Mouse (Mus musculus): ENCODE measurements at regions not wholly inside any gene's neighbourhood (a gene's known extent, or its start where the extent isn't known, plus 50 kb on each side); places are given as distances from the start of the nearest gene placed in this dataset.

DNA sequence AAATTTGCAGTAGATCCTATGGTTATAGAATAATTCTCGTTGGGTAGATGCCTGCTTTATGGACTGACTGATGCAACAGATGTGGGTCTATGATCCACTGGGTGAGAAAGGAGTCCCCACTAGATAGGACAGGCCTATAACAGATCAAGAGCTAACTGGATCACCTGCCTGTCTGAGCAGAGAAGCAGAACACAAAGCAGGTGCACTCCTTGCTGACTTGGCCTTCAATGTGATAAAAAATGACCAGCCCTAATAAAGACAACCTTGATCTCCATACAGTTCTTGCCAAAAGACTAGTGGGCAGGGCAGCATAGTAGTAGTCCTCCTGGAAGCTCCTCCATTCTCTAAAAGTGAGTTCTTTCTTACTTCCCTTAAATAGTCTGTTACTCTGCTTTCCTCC, 109.6 kb upstream of the Abcb5 start:
- Histone ChIP-seq H3K4me1 (replicated peaks; ENCODE audit: control insufficient read depth, insufficient read depth, low read length) (0 out of 2 replicates have a peak, but pooled peaks cover 1% of the 10 kb centered on the region), H3K27ac (ENCODE audit: low read depth, low read length) (no peak overlapping the region), H3K4me2 (ENCODE audit: low read depth, low read length, severe bottlenecking) (no peak overlapping the region), H3K9ac (ENCODE audit: low read length) (no peak overlapping the region), H3K9me3 (ENCODE audit: control insufficient read depth, low read length) (no peaks in the 10 kb centered on the region), H3K27me3 (ENCODE audit: control insufficient read depth, insufficient read depth, low read length) (no peaks in the 10 kb centered on the region), H3K4me3 (ENCODE audit: low read depth, low read length) (no peak overlapping the region), H3K36me3 (ENCODE audit: control insufficient read depth, insufficient read depth, low read length) (no peaks in the 10 kb centered on the region)
- ATAC-seq (replicated peaks; ENCODE audit: low FRiP score): no peak
- DNase-seq (ENCODE audit: low spot score): no peak
- WGBS: 88% methylated on average over 1 of the region's 1 CpGs

DNA sequence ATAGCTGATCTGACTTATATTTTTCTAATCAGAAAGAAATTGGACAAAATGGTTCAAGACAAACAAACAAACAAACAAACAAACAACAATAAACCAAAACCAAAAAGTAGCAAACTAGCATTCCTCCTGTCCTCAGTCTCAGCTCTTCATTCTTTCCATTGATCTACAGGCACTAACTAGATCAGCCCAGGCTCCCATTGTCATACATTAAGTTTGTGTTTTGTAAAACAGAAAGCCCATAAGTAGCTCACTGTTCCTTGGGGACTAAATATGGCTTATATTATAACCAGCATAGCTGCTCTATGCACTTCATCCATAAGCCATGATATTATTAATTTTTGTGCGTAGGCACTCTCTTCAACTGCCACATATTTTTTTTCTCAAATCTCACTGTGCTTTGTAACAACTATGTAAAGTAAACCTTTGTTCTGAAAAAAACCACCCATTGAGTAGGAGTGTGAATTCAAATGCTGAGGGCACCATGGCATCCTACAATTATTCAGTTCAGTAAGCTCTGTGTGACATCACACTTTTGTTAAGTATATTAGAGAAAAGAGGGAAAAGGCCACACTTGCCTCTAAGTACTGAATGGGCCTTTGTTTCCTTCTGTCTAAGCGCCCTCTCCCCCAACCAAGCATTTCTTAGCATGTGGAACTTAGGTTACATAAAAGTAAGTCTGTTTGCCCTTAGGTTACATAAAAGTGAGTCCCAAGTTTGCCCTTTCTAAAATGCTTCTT, 108.7 kb upstream of the Abcb5 start:
- no peak overlapping the region for H3K27ac ChIP-seq (ENCODE audit: low read depth, low read length)
- no peak overlapping the region for H3K4me3 ChIP-seq (ENCODE audit: low read depth, low read length)
- H3K27me3 ChIP-seq (ENCODE audit: control insufficient read depth, insufficient read depth, low read length): no peaks in the 10 kb centered on the region
- H3K9ac ChIP-seq (ENCODE audit: low read length): no peak overlapping the region
- WGBS: 12% methylated on average over 2 of the region's 2 CpGs
- peak; percentile 88 for ATAC-seq (replicated peaks; ENCODE audit: low FRiP score)
- H3K36me3 ChIP-seq (ENCODE audit: control insufficient read depth, insufficient read depth, low read length): no peaks in the 10 kb centered on the region
- no peak overlapping the region for H3K4me2 ChIP-seq (ENCODE audit: low read depth, low read length, severe bottlenecking)
- H3K4me1 ChIP-seq (replicated peaks; ENCODE audit: control insufficient read depth, insufficient read depth, low read length): 0 out of 2 replicates have a peak, but pooled peaks cover 1% of the 10 kb centered on the region
- H3K9me3 ChIP-seq (ENCODE audit: control insufficient read depth, low read length): no peaks in the 10 kb centered on the region
- no peak for DNase-seq (ENCODE audit: low spot score)

DNA sequence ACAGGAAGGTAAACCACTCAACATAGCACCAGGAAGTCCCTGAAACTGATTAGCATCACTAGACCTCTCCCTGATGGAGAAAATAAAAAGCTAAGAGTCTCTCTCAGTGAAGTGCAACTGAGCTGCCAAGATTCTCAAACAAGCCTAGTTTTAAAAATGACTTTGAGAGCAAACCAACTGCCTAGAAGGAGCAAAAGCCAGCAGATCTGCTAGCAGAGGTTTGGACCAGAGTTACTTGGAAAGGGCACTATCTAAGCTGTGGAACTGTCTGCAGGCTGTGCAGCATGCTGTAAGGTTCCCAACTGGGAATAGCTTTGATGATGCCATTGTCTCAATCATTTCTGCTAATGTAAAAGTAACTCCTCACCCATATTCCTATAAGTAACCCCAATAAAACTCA, 107.9 kb upstream of the Abcb5 start:
- H3K9ac ChIP-seq (ENCODE audit: low read length): no peak overlapping the region
- no peaks in the 10 kb centered on the region for H3K36me3 ChIP-seq (ENCODE audit: control insufficient read depth, insufficient read depth, low read length)
- H3K4me2 ChIP-seq (ENCODE audit: low read depth, low read length, severe bottlenecking): no peak overlapping the region
- no peaks in the 10 kb centered on the region for H3K9me3 ChIP-seq (ENCODE audit: control insufficient read depth, low read length)
- H3K4me3 ChIP-seq (ENCODE audit: low read depth, low read length): no peak overlapping the region
- no peak overlapping the region for H3K27ac ChIP-seq (ENCODE audit: low read depth, low read length)
- no peak for ATAC-seq (replicated peaks; ENCODE audit: low FRiP score)
- no peaks in the 10 kb centered on the region for H3K27me3 ChIP-seq (ENCODE audit: control insufficient read depth, insufficient read depth, low read length)
- DNase-seq (ENCODE audit: low spot score): no peak
- 0 out of 2 replicates have a peak, but pooled peaks cover 1% of the 10 kb centered on the region for H3K4me1 ChIP-seq (replicated peaks; ENCODE audit: control insufficient read depth, insufficient read depth, low read length)

DNA sequence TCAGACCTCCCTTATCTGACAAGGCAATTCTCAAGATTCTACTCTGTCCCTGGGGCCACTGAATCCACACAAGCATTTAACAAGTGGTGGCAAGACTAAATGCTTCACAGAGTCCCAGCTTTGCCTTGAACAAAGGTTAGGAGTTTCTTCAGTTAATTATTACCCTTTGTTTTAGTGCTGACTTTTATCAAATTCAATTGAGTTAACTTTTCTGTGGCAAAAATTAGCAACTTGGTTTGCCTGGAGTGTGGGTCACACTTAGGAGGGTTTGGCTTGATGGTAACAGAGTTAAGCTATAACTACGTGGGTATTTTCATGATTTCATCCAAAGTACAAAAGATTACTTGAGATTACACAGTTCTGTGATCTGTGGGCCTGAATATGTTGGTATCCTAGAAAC, 104.7 kb upstream of the Abcb5 start:
- Histone ChIP-seq H3K27me3 (ENCODE audit: control insufficient read depth, insufficient read depth, low read length) (no peaks in the 10 kb centered on the region), H3K27ac (ENCODE audit: low read depth, low read length) (no peak overlapping the region), H3K9me3 (ENCODE audit: control insufficient read depth, low read length) (no peaks in the 10 kb centered on the region), H3K36me3 (ENCODE audit: control insufficient read depth, insufficient read depth, low read length) (no peaks in the 10 kb centered on the region), H3K4me1 (replicated peaks; ENCODE audit: control insufficient read depth, insufficient read depth, low read length) (0 out of 2 replicates have a peak, but pooled peaks cover 1% of the 10 kb centered on the region), H3K4me2 (ENCODE audit: low read depth, low read length, severe bottlenecking) (no peak overlapping the region), H3K4me3 (ENCODE audit: low read depth, low read length) (no peak overlapping the region), H3K9ac (ENCODE audit: low read length) (no peak overlapping the region)
- DNase-seq (ENCODE audit: low spot score) (no peak), ATAC-seq (replicated peaks; ENCODE audit: low FRiP score) (no peak)
- 73% methylated on average over 1 of the region's 1 CpGs for WGBS

DNA sequence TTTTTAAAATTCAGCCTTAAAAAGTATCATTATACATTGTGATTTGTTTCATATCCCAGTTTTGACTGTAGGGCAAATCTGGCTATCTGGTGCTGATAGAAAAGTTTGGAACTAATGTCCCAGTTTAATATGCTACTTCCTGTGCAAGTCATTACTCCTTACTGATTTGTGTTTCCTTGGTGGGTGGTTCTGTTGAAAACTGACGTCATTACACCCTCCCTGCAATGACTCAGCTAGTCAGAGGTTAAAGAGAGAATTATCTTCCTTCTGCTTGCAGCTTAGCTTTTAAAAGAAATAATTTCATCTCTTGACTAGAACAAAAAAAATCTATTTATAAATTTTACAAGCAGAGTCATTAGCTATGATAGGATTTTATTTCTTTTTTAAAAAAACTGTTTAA, 104.2 kb upstream of the Abcb5 start:
- DNase-seq (ENCODE audit: low spot score) (no peak), ATAC-seq (replicated peaks; ENCODE audit: low FRiP score) (no peak)
- H3K9me3 ChIP-seq (ENCODE audit: control insufficient read depth, low read length): no peaks in the 10 kb centered on the region
- H3K4me2 ChIP-seq (ENCODE audit: low read depth, low read length, severe bottlenecking): no peak overlapping the region
- 58% methylated on average over 1 of the region's 1 CpGs for WGBS
- H3K9ac ChIP-seq (ENCODE audit: low read length): no peak overlapping the region
- no peaks in the 10 kb centered on the region for H3K27me3 ChIP-seq (ENCODE audit: control insufficient read depth, insufficient read depth, low read length)
- no peaks in the 10 kb centered on the region for H3K36me3 ChIP-seq (ENCODE audit: control insufficient read depth, insufficient read depth, low read length)
- no peak overlapping the region for H3K4me3 ChIP-seq (ENCODE audit: low read depth, low read length)
- no peaks in the 10 kb centered on the region for H3K4me1 ChIP-seq (replicated peaks; ENCODE audit: control insufficient read depth, insufficient read depth, low read length)
- H3K27ac ChIP-seq (ENCODE audit: low read depth, low read length): no peak overlapping the region

DNA sequence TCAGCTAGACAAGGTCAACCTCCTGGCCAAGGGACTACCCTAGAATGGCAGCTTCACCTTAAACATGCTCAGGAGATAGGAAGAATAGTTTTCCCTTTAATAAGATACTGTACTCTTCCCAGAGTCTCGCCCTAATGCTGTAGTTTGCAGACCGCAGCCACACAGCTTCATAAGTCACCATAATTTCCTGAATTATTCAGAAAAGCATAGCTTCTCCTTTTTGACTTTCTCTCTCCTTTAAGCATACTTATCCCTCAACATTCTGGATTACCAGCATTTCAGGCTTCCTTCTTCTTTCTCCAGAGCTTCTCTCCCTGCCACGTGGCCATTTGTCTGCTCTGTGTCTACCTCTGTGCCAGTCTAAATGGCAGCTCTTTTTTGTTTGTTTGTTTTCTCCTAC, 103.5 kb upstream of the Abcb5 start:
- Histone ChIP-seq H3K27me3 (ENCODE audit: control insufficient read depth, insufficient read depth, low read length) (no peaks in the 10 kb centered on the region), H3K9me3 (ENCODE audit: control insufficient read depth, low read length) (no peaks in the 10 kb centered on the region), H3K9ac (ENCODE audit: low read length) (no peak overlapping the region), H3K4me2 (ENCODE audit: low read depth, low read length, severe bottlenecking) (no peak overlapping the region), H3K4me3 (ENCODE audit: low read depth, low read length) (no peak overlapping the region), H3K27ac (ENCODE audit: low read depth, low read length) (no peak overlapping the region), H3K4me1 (replicated peaks; ENCODE audit: control insufficient read depth, insufficient read depth, low read length) (no peaks in the 10 kb centered on the region), H3K36me3 (ENCODE audit: control insufficient read depth, insufficient read depth, low read length) (no peaks in the 10 kb centered on the region)
- ATAC-seq (replicated peaks; ENCODE audit: low FRiP score) (no peak), DNase-seq (ENCODE audit: low spot score) (no peak)
- WGBS: 90% methylated on average over 3 of the region's 3 CpGs

DNA sequence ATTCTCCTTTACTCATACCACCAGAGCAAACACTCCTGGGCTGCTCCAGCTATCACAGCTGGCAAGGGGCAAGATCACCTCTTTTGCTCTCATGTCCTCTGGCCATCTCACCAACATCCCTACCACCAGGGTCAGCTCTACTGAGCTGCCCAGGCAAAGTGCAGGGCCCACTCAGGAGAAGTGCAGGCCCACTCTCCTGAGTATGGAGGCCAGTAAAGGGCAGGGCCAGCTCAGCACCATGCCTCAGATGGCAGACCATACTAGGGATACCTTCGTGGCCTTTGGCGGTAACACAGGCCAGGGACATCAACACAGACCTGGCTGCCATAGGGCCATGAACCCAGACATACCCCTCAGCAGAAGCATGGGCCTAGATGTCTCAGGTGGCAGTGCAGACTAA, 101.9 kb upstream of the Abcb5 start:
- H3K9ac ChIP-seq (ENCODE audit: low read length): no peak overlapping the region
- no peak overlapping the region for H3K4me2 ChIP-seq (ENCODE audit: low read depth, low read length, severe bottlenecking)
- ATAC-seq (replicated peaks; ENCODE audit: low FRiP score) (no peak), DNase-seq (ENCODE audit: low spot score) (no peak)
- H3K4me1 ChIP-seq (replicated peaks; ENCODE audit: control insufficient read depth, insufficient read depth, low read length): no peaks in the 10 kb centered on the region
- no peak overlapping the region for H3K27ac ChIP-seq (ENCODE audit: low read depth, low read length)
- WGBS: 92% methylated on average over 2 of the region's 2 CpGs
- no peak overlapping the region for H3K4me3 ChIP-seq (ENCODE audit: low read depth, low read length)
- H3K9me3 ChIP-seq (ENCODE audit: control insufficient read depth, low read length): no peaks in the 10 kb centered on the region
- no peaks in the 10 kb centered on the region for H3K36me3 ChIP-seq (ENCODE audit: control insufficient read depth, insufficient read depth, low read length)
- H3K27me3 ChIP-seq (ENCODE audit: control insufficient read depth, insufficient read depth, low read length): no peaks in the 10 kb centered on the region

DNA sequence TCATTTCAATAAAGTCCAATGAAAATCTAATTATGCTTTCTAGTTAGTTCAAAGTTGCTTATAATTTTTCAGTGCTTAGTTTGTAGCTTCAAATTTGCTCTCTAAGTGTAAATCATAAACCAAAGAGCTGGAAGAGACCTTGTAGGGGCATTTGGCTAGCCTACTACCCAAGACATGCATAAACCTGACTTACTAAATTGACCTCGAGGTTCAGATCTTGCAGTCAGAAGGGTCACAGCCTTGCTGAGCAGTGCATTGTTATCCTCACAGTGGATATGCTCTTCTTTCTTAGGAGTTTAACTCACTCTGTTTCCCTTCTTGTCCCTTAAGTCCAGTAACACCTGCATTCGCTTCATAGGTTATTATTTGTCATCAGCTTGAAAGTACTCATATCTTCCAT, 96.7 kb upstream of the Abcb5 start:
- Histone ChIP-seq H3K27me3 (ENCODE audit: control insufficient read depth, insufficient read depth, low read length) (no peaks in the 10 kb centered on the region), H3K9ac (ENCODE audit: low read length) (no peak overlapping the region), H3K9me3 (ENCODE audit: control insufficient read depth, low read length) (no peaks in the 10 kb centered on the region), H3K4me3 (ENCODE audit: low read depth, low read length) (no peak overlapping the region), H3K4me1 (replicated peaks; ENCODE audit: control insufficient read depth, insufficient read depth, low read length) (no peaks in the 10 kb centered on the region), H3K36me3 (ENCODE audit: control insufficient read depth, insufficient read depth, low read length) (no peaks in the 10 kb centered on the region), H3K4me2 (ENCODE audit: low read depth, low read length, severe bottlenecking) (no peak overlapping the region), H3K27ac (ENCODE audit: low read depth, low read length) (no peak overlapping the region)
- DNase-seq (ENCODE audit: low spot score): no peak
- 74% methylated on average over 2 of the region's 2 CpGs for WGBS
- ATAC-seq (replicated peaks; ENCODE audit: low FRiP score): no peak

DNA sequence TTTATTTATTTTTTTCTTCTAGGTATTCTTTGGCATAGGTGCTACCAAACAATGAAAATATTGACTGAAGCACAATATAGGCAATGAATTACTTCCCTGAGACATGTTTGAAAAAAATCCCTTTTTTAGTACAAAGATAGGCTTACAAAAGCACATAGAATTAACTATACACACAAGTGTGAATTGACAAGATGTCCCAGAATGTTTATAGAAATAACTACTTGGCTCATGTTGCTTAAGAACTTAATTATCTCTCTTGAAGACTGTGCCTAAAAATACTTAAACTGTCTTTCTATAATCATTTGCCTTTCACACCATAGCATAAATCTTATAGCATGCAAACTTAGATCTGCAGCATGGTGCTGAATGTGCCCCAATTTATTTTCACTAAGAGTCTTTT, 96.3 kb upstream of the Abcb5 start:
- H3K4me3 ChIP-seq (ENCODE audit: low read depth, low read length): no peak overlapping the region
- H3K9me3 ChIP-seq (ENCODE audit: control insufficient read depth, low read length): no peaks in the 10 kb centered on the region
- ATAC-seq (replicated peaks; ENCODE audit: low FRiP score) (no peak), DNase-seq (ENCODE audit: low spot score) (no peak)
- no peak overlapping the region for H3K4me2 ChIP-seq (ENCODE audit: low read depth, low read length, severe bottlenecking)
- H3K27me3 ChIP-seq (ENCODE audit: control insufficient read depth, insufficient read depth, low read length): no peaks in the 10 kb centered on the region
- H3K27ac ChIP-seq (ENCODE audit: low read depth, low read length): no peak overlapping the region
- no peaks in the 10 kb centered on the region for H3K36me3 ChIP-seq (ENCODE audit: control insufficient read depth, insufficient read depth, low read length)
- no peak overlapping the region for H3K9ac ChIP-seq (ENCODE audit: low read length)
- no peaks in the 10 kb centered on the region for H3K4me1 ChIP-seq (replicated peaks; ENCODE audit: control insufficient read depth, insufficient read depth, low read length)

All from forebrain, embryonic 11.5 days (tissue).